Mouse (Mus musculus): ENCODE data around the gene Shq1. TPM values are rescaled to one million over a fixed set of nuclear protein-coding genes. Genes with fewer than 3 reads are reported as not detected.
A peak's percentile ranks its signal among the peaks of the same experiment; 100 is the strongest.

Gene Shq1
- polyA plus RNA-seq, 1 experiment from 2014 or later: 15.1 TPM

DNA sequence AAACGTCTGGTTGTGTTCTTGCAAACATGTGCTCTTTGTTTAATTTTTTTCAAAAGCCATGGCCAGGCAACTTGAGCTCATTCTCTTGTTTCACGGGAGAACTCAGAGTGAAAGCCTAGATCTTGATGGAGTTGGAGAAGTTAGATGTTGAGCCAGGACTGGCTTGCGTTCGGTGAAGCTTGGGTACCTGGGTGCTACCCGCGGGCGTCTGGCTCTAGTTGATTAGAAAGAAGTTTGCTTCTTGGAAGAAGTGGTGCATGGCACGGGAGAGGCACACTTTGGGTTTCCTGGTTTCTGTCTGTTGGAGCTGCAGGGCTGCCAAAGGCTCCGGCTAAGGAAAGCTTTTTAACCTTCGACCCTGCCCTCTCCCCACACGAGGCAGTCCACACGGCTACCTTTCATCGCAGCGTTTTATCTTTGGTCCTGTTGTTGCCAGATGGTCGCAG lies 34.4 kb upstream of the Shq1 start:
- no peak for ATAC-seq (ENCODE audit: insufficient number of reproducible peaks, low FRiP score, low TSS enrichment, low read depth)
- Histone ChIP-seq H3K4me2 (replicated peaks) (peak overlapping the region; percentile 86), H3K27ac (replicated peaks) (peak overlapping the region; percentile 95), H3K4me1 (peaks cover 51% of the 10 kb centered on the region), H3K9me3 (replicated peaks) (no peaks in the 10 kb centered on the region), H3K9ac (peak overlapping the region; percentile 87), H3K27me3 (no peaks in the 10 kb centered on the region), H3K36me3 (no peaks in the 10 kb centered on the region), H3K4me3 (replicated peaks) (peak overlapping the region; percentile 85)
- WGBS: under 1% methylated on average over 15 of the region's 15 CpGs

DNA sequence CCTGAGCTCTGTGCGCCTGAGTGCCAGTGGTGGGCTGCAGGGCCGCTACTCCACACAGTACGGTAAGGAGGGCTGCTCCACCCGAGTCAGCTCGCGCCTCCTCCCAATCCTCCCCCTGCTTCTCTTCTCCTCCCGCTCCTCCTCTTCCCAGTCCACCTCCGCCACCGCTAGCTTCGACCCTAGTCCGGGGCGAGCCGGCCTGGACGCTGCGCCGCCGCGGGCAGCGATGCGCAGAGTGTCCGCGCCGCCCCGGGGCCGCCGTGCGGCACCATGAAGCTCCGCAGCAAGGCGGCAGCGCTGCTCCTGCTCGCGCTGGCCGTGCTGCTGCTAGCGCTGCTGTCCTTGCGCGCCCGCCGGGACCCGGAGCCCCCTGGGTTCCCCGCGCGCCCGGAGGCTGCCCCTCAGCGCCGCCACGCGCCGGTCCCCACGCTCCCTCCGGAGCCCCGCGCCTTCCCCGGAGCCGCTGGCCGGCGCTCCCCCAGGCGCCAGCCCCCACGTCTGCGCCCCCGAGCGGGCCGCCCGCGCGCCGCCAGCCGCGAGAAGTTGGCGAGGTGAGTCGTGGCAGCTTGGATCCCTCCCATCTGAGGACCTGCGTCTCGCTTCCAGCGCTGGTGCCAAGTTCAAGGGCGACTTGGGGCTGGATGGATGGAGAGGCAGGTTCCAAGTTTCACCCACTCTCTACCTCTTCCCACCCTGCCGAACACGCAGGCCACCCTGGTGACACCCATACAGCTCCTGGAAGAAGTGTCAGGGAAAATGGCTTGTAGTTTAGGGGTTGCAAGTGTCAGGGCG lies 33.8 kb upstream of the Shq1 start, which contains the start of gene Gxylt2:
Gxylt2 (plus strand) TSS at position 161 of the 792 bp plus-strand sequence.
- Histone ChIP-seq H3K4me3 (replicated peaks) (peak within 1 kb of the TSS; percentile 85), H3K4me2 (replicated peaks) (peak within 1 kb of the TSS; percentile 86), H3K27ac (replicated peaks) (peak within 1 kb of the TSS; percentile 95), H3K9me3 (replicated peaks) (no peaks in the 10 kb centered on the region), H3K4me1 (peaks cover 46% of the 10 kb centered on the region), H3K27me3 (no peaks in the 10 kb centered on the region), H3K9ac (peak within 1 kb of the TSS; percentile 87), H3K36me3 (no peaks in the 10 kb centered on the region)
- peak; percentile 89 for ATAC-seq (ENCODE audit: insufficient number of reproducible peaks, low FRiP score, low TSS enrichment, low read depth)
- under 1% methylated on average over 76 of the region's 77 CpGs for WGBS

DNA sequence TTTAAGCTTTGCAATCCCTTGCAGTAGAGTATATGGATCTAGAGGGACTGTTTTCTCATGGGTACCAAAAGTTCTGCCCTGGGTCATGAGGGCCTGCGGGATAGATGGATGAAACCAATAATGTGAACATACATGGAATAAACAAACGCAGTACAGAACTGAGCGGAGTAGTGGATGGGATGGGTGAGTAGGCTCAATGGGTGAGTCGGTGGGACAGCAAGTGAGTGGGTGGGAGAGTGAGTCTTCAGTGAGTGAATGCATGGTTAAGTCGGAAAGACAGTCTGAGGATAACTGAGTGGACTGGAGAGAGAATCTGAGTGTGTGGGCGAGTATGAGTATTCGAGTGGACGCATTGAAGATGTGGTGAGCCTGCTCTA lies 33.2 kb upstream of the Shq1 start:
- Histone ChIP-seq H3K9ac (no peak overlapping the region), H3K36me3 (no peaks in the 10 kb centered on the region), H3K27ac (replicated peaks) (peak overlapping the region; percentile 95), H3K27me3 (no peaks in the 10 kb centered on the region), H3K9me3 (replicated peaks) (no peaks in the 10 kb centered on the region), H3K4me3 (replicated peaks) (peak overlapping the region; percentile 85), H3K4me2 (replicated peaks) (peak overlapping the region; percentile 86), H3K4me1 (peaks cover 41% of the 10 kb centered on the region)
- ATAC-seq (ENCODE audit: insufficient number of reproducible peaks, low FRiP score, low TSS enrichment, low read depth): no peak
- WGBS: 21% methylated on average over 8 of the region's 8 CpGs

DNA sequence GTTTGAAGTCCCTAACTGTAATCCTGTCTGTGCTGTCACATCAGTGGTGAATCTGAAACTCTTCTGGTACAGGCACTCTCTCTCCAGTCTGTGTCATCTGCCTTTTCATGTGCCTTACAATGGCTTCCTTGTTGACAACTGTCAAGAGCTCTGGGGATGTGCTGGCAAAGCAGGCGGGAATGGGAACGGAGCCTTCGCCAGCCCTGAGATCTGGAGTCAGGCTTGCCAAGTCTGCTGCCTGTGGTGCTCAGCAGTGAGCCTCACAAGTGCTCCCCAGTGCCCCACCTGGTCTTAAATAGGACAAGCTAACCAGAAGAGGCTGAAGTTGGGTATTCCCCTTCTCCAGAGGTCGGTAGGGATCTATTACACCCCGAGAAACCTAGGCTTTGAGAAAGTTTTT lies 29.8 kb upstream of the Shq1 start:
- Histone ChIP-seq H3K27me3 (no peaks in the 10 kb centered on the region), H3K4me1 (peaks cover 14% of the 10 kb centered on the region), H3K27ac (replicated peaks) (no peak overlapping the region), H3K9ac (no peak overlapping the region), H3K4me2 (replicated peaks) (no peak overlapping the region), H3K9me3 (replicated peaks) (no peaks in the 10 kb centered on the region), H3K36me3 (no peaks in the 10 kb centered on the region), H3K4me3 (replicated peaks) (no peak overlapping the region)
- WGBS: 64% methylated on average over 5 of the region's 5 CpGs
- no peak for ATAC-seq (ENCODE audit: insufficient number of reproducible peaks, low FRiP score, low TSS enrichment, low read depth)

DNA sequence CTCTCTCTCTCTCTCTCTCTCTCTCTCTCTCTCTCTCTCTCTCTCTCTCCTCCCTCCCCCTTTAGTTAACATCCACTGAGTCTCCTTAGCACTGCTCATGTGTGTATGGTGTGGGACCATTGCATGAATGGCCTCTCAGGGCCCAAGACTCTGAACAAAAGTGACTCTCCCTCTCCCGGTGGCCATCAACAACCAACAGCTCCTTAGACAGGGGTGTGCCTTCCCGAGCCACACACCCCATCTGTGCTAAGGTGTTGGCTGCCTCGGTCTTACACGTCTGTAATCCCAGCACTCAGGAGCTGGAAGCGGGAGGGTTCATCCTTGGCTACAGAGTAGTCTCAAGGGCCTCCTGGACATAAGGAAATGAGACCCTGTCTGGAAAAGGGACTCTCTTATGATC lies 29.0 kb upstream of the Shq1 start:
- Histone ChIP-seq H3K4me3 (replicated peaks) (no peak overlapping the region), H3K27me3 (no peaks in the 10 kb centered on the region), H3K4me1 (peaks cover 8% of the 10 kb centered on the region), H3K9me3 (replicated peaks) (no peaks in the 10 kb centered on the region), H3K9ac (no peak overlapping the region), H3K27ac (replicated peaks) (no peak overlapping the region), H3K4me2 (replicated peaks) (no peak overlapping the region), H3K36me3 (no peaks in the 10 kb centered on the region)
- no peak for ATAC-seq (ENCODE audit: insufficient number of reproducible peaks, low FRiP score, low TSS enrichment, low read depth)
- WGBS: 80% methylated on average over 5 of the region's 5 CpGs

DNA sequence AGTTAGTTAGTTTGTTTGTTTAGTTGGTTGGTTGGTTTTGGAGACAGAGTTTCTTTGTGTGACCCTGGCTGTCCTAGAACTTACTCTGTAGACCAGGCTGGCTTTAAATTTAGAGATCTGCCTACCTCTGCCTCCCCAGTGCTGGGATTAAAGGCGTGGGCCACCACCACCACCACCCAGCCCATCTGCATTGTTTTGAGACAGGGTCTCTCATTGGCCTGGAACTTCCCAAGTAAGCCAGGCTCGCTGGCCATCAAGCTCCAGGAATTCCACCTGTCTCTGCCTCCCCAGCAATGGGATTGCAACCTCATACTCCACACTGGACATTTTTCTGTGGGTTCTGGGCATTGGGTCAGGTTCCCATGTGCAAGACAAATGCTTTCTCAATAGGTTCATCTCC lies 15.4 kb upstream of the Shq1 start:
- no peak for ATAC-seq (ENCODE audit: insufficient number of reproducible peaks, low FRiP score, low TSS enrichment, low read depth)
- 75% methylated on average over 2 of the region's 2 CpGs for WGBS

DNA sequence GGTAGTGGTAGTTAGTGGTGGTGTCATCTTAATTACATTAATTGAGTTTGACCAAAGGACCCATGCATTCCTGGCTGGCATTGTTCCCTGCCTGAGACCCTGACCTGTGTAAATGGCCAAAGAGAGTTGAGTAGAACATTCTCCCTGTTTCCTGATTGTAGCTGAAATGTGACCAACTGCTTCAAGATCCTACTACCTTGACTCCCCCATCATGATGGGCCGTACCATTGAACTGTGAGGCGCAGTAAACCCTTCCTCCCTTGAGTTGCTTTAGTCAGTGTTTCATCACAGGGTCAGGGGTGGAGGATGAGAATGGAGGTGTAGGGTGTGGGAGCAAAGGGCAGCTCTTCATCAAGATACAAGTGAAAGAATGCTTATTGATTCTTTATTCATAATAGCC lies 7.7 kb upstream of the Shq1 start:
- H3K4me2 ChIP-seq (replicated peaks): no peak overlapping the region
- H3K9me3 ChIP-seq (replicated peaks): no peaks in the 10 kb centered on the region
- no peak overlapping the region for H3K9ac ChIP-seq
- H3K27me3 ChIP-seq: no peaks in the 10 kb centered on the region
- no peak for ATAC-seq (ENCODE audit: insufficient number of reproducible peaks, low FRiP score, low TSS enrichment, low read depth)
- no peaks in the 10 kb centered on the region for H3K4me1 ChIP-seq
- no peak overlapping the region for H3K4me3 ChIP-seq (replicated peaks)
- no peak overlapping the region for H3K27ac ChIP-seq (replicated peaks)
- WGBS: 95% methylated on average over 2 of the region's 2 CpGs
- H3K36me3 ChIP-seq: no peaks in the 10 kb centered on the region

More for the DNA sequence above, 15.4 kb upstream of the Shq1 start:
- no peak overlapping the region for H3K9ac ChIP-seq
- no peak overlapping the region for H3K27ac ChIP-seq (replicated peaks)
- no peak overlapping the region for H3K4me3 ChIP-seq (replicated peaks)
- H3K27me3 ChIP-seq: no peaks in the 10 kb centered on the region
- H3K4me1 ChIP-seq: 0 out of 2 replicates have a peak, but pooled peaks cover 4% of the 10 kb centered on the region
- H3K4me2 ChIP-seq (replicated peaks): no peak overlapping the region
- no peaks in the 10 kb centered on the region for H3K9me3 ChIP-seq (replicated peaks)
- H3K36me3 ChIP-seq: no peaks in the 10 kb centered on the region

DNA sequence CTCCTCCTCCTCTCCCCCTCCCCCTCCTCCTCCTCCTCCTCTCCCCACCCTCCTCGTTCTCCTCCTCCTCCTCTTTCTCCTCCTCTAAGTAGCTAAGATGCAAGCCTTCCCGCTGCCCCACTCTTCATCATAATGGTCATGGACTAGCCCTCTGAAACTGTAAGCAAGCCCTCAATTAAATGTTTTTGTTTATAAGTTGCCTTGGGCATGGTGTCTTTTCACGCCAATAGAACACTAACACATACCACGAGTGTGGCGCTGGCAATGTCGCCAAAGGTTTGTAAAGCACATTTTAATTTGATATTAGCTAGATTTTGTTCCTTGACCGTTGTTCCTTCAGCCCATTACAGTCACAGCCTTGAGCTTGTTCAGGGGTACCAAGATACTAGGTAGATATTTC lies 5.5 kb upstream of the Shq1 start:
- Histone ChIP-seq H3K4me2 (replicated peaks) (no peak overlapping the region), H3K4me1 (no peaks in the 10 kb centered on the region), H3K36me3 (no peaks in the 10 kb centered on the region), H3K4me3 (replicated peaks) (no peak overlapping the region), H3K27ac (replicated peaks) (no peak overlapping the region), H3K9me3 (replicated peaks) (no peaks in the 10 kb centered on the region), H3K9ac (no peak overlapping the region), H3K27me3 (no peaks in the 10 kb centered on the region)
- 82% methylated on average over 7 of the region's 7 CpGs for WGBS
- ATAC-seq (ENCODE audit: insufficient number of reproducible peaks, low FRiP score, low TSS enrichment, low read depth): no peak

DNA sequence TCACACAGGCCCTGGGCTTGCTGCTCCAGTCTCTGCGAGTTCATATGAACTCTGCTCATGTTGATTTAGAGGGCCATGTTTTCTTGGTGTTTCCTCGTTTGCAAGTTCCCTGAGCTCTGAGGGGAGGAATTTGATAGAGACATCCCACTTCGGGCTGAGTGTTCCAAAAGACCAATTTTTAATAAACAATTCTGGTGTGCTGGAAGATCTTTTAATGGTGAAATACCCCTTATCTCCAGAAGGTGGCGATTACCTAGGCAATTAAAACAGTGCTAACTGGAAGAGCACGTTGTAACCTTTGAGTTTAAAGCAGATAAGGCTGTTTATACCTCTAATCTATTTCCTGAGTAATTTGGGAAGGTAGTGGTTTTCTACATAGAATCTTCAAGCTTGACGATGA lies 4.0 kb upstream of the Shq1 start:
- Histone ChIP-seq H3K36me3 (no peaks in the 10 kb centered on the region), H3K4me3 (replicated peaks) (no peak overlapping the region), H3K9me3 (replicated peaks) (no peaks in the 10 kb centered on the region), H3K9ac (no peak overlapping the region), H3K27ac (replicated peaks) (no peak overlapping the region), H3K27me3 (no peaks in the 10 kb centered on the region), H3K4me1 (peaks cover 6% of the 10 kb centered on the region), H3K4me2 (replicated peaks) (no peak overlapping the region)
- WGBS: 25% methylated on average over 6 of the region's 6 CpGs
- no peak for ATAC-seq (ENCODE audit: insufficient number of reproducible peaks, low FRiP score, low TSS enrichment, low read depth)

DNA sequence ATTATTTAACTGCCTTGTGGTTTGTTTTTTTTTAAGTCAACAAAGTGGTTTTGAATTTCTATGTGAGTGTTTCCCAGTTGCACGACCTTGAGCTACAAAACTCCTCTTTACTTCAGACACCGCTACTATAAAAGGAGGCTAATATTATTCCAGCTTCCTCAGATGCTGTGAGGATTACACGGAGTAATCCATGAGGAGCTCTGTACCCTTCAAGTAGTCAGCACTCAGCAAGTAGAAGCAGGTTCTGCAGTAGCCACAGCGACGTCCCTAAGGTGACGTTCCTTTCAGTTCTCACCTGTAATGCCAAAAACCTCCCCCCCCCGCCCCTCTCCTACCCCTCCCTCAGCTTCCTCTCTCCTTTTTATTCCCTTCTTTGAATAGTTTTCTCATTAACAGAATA lies 444 bp upstream of the Shq1 start:
- Histone ChIP-seq H3K4me2 (replicated peaks) (peak overlapping the region; percentile 92), H3K27me3 (no peaks in the 10 kb centered on the region), H3K4me1 (peaks cover 6% of the 10 kb centered on the region), H3K27ac (replicated peaks) (no peak overlapping the region), H3K4me3 (replicated peaks) (peak overlapping the region; percentile 59), H3K36me3 (no peaks in the 10 kb centered on the region), H3K9me3 (replicated peaks) (no peaks in the 10 kb centered on the region), H3K9ac (no peak overlapping the region)
- ATAC-seq (ENCODE audit: insufficient number of reproducible peaks, low FRiP score, low TSS enrichment, low read depth): no peak
- WGBS: 4% methylated on average over 7 of the region's 7 CpGs

DNA sequence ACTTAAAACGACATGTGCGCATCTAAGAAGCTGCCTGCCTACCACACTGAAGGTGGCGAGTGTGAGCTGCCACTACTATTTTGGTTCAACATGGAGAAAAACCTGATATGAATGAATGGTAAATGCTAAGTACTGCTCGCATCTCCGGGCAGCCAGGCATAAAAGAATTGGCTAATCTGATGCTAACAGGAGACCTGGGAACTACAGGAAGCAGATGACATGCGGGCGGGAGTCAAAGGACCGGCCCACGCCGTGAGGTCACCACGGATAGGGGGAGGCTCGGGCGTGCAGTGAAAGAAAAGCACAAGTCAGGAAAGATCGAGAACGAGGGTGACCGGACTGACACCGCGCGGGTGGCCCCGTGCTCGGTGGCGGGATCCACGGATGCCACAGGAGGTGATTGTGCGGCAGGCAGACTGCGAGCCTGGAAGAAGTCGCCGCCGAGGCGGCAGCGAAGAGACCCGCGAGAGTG lies 551 bp downstream of the Shq1 start:
- no peak overlapping the region for H3K27ac ChIP-seq (replicated peaks)
- no peaks in the 10 kb centered on the region for H3K27me3 ChIP-seq
- H3K9me3 ChIP-seq (replicated peaks): no peaks in the 10 kb centered on the region
- H3K4me1 ChIP-seq: peaks cover 6% of the 10 kb centered on the region
- ATAC-seq (ENCODE audit: insufficient number of reproducible peaks, low FRiP score, low TSS enrichment, low read depth): peak; percentile 60; the same call in 1 of the 2 replicates
- under 1% methylated on average over 32 of the region's 32 CpGs for WGBS
- H3K36me3 ChIP-seq: no peaks in the 10 kb centered on the region
- peak overlapping the region; percentile 59 for H3K4me3 ChIP-seq (replicated peaks)
- peak overlapping the region; percentile 39 for H3K9ac ChIP-seq
- H3K4me2 ChIP-seq (replicated peaks): peak overlapping the region; percentile 92

DNA sequence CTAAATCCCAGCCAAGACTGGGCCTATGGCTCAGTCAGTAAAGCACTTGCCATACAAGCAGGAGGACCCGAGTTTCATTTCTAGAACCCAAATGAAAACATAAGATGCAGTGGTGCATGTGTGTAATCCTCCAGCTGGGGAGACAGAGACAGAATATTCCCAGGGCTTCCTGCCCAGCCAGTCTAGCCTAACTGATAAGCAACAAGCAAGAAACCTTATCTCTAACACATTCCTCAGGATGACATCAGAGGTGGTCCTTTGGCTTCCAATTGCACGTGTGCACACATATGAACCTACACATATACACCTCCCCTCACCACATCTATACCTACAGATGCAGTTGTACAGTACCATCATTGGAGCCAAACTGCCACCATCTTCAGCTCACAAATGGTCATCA lies 2.1 kb downstream of the Shq1 start:
- Histone ChIP-seq H3K4me2 (replicated peaks) (no peak overlapping the region), H3K9me3 (replicated peaks) (no peaks in the 10 kb centered on the region), H3K4me3 (replicated peaks) (no peak overlapping the region), H3K9ac (no peak overlapping the region), H3K4me1 (peaks cover 6% of the 10 kb centered on the region), H3K27ac (replicated peaks) (no peak overlapping the region), H3K27me3 (no peaks in the 10 kb centered on the region), H3K36me3 (peaks cover 11% of the 10 kb centered on the region)
- 75% methylated on average over 2 of the region's 2 CpGs for WGBS
- no peak for ATAC-seq (ENCODE audit: insufficient number of reproducible peaks, low FRiP score, low TSS enrichment, low read depth)
